Mouse (Mus musculus) urinary bladder, adult 18-20 months (tissue): ENCODE measurements at regions not wholly inside any gene's neighbourhood (a gene's known extent, or its start where the extent isn't known, plus 50 kb on each side); places are given as distances from the start of the nearest gene placed in this dataset.
"Not testable (repeated sequence)": the region's sequence is repeated elsewhere in the genome, so short reads cannot be mapped to it uniquely, and the experiment has no call there.

ENCODE experiments used
- DNase-seq, 2 experiments: peaks; one replicate each; pipeline ENCODE4 v3.0.0; 2022; ENCODE audit warnings: low spot score in 2 of 2, mixed read lengths in 2 of 2

DNA sequence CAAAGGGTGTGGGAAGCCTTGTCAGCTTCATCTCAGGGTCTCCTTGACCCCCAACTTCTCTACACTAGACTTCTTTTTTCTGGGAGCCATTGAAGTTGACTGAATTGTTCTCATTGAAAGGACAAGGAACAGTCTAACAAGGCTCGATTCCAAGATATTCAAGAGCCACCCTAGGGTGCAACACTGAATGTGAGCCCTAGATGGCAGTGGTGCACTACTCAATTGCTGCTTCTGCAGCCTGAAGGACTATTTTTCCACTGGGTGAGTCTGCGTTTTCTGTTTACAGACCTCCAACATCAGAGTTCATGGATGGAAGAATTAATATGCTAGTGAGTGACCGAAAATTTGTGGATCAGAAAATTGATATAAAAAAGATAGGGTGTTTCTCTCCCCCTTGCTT lies 161.5 kb downstream of the Hpcal1 start:
- peak; percentile 6 to 62 for DNase-seq

DNA sequence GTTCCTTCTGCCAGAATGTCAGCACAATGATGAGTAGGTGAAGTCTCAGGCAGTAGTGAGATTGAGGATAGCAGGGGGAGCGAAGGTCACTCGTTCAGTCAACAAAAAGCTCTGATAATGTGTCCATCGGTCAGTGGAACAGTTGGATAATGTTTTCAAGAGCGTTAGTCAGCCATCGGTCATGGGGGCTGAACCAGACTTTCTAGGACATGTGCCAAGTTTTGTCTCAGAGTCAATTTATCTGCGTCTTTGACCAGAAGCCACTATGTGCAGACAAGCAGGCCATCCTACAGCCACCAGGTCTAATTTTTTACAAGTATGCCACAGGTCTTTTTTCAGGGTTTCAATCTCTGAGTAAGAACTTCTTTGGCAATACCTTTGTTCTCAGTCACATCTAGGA lies 181.8 kb downstream of the Hpcal1 start:
- not testable (repeated sequence) for DNase-seq

DNA sequence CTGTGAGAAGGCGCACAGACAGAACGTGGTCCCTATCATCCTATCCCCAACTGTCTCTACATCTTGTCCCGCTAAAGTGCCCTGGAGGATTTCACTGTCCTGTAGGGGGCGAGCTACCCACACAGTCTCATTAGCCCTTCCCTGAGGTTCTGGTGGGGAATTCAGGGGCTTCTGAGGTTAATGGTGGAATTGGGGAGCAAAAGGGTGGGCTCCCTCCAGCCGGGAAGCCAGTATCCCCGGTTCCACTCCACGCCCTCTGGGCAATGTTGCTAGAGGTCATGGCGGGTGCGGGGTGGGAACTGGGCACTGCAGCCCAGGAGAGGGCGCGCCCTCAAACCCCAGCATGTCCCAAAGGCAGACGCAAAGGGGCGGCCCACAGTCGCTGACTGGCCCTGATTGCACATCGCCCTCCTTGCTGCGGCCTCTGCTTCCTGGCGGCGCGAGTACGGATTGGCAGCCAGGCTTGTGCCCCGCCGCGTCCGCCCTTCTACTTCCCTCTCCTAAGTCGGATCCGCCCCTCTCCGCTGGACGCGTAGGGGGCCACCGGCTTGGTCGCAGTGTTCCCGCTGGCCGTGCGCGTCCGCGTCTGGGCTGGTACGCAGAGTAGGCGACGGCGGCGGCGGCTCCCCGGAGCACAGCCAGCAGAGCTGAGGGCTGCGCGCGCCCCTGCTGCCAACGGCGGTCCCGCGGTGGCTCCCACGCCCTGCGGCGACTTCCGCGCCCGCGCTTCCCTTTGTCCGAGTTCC lies 190.9 kb downstream of the Hpcal1 start:
- peak; percentile 77 to 87 for DNase-seq

DNA sequence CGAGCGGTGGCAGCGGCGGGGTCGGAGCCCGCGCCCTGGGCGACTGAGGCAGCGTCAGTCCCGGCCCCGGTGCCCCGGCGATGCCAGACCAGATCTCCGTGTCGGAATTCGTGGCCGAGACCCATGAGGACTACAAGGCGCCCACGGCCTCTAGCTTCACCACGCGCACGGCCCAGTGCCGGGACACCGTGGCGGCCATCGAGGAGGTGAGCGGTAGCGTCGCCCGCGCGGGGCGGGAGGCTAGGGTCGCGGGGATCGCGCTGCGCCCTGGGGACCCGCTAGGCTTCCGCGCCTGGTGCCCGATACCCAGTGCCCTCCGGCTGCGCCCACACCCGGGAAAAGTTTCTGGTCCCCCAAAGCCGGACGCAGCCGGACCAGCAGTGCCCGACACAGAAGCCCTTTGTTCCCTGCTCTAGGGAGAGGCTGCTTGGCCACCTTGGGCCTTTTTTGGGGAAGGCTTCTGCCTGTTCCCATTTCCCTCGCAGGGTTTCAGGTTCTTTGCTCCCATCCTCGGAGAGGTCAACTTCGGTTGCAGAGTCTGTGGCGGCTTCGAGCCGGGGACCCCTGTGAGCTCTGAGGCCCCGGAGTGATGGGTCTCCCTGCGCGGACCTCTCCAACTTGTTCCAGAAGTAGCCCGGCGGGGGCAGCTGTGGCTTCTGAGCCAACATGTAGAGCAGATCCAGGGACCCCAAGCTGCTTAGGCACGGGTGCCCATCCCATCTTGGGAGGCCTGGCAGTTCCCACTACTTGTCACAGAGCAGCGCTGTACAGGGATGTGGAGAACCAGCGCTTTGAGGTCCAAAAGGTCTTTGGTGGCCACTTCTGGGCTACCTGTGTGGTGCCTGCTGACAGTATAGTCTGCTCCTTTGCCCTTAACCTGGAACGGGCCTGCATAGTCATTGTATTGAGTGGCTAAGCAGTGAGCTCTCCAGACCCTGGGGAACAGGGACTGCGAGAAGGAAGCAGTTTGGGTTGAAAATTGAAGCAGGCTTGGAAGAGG lies 191.8 kb downstream of the Hpcal1 start:
- peak in 1 of 2 experiments; percentile 45 for DNase-seq

DNA sequence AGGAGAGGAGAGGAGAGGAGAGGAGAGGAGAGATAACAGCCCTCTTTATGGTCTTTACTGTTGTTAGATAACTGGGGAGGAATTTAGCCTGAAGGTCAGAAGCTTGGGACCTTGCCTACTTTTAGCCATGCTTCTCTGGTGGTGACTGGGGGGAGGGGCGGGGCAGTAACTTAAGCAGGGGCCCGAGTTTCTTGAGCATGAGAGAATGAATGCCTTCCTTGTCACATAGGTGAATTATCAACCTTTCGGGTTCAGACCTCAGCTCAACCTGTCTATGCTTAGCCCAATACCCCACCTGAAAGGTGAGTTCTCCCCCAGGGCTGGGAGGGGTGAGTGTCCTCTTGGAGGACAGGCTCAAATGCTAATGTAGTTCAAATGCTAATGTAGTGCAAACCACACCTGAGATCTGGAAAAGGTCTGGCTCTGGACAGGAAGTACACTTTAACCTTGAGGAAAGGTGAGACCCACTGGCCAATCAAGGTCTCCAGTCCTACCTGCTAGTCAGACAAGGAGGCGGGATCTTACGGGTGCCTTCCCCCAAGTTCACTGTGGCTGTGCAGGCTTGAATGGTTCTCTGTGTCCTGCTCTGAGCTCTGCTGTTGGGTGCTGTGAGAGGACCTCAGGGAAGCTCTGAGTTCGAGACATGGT lies 201.1 kb downstream of the Hpcal1 start:
- DNase-seq = not testable (repeated sequence)

DNA sequence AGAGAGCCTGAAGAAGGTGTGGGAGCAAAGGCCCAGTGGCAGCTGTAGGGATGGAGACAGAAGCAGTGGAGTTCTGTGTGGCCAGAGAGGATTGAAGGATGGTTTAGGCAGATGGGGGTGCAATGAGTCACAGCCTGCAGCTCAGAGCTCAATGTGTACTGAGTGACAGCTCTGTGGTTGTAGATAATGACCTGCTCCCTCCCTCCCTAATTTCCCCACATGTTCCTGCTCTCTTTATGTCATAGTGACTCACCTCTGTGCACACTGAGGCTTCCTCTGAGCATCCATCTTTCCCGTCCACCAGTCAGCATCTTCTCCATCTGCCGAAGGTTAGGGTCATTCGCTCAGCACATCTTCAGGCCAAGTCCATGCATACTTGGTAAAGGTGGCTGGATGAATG lies 222.4 kb downstream of the Hpcal1 start:
- DNase-seq = not testable (repeated sequence)
